Mouse (Mus musculus): ENCODE results near the gene Appbp2. TPM values are rescaled to one million over a fixed set of nuclear protein-coding genes. Genes with fewer than 3 reads are reported as not detected.

Gene Appbp2
- total and polyA plus RNA-seq, 2 experiments from 2014 or later, result 41.9 to 67.8 TPM

- Histone ChIP-seq H3K9ac (peak overlapping the region; percentile 78), H3K27me3 (ENCODE audit: insufficient read depth, low read length) (no peaks in the 10 kb centered on the region), H3K36me3 (ENCODE audit: insufficient read depth) (no peaks in the 10 kb centered on the region), H3K4me1 (ENCODE audit: insufficient read depth) (peaks cover 9% of the 10 kb centered on the region; the same call in 1 of the 2 replicates), H3K4me3 (ENCODE audit: low read depth, low read length) (peak overlapping the region; percentile 99), H3K9me3 (ENCODE audit: low read length) (no peaks in the 10 kb centered on the region), H3K27ac (ENCODE audit: low read depth, low read length) (peak overlapping the region; percentile 87), H3K4me2 (ENCODE audit: low read depth) (peak overlapping the region; percentile 73)
- peak; percentile 46 for DNase-seq
- WGBS, result 2% methylated on average over 17 of the region's 17 CpGs
- no peak for TF ChIP-seq CTCF (IDR thresholded peaks at IDR 0.05; ENCODE audit: low read depth)
- ATAC-seq, result no peak
Measured at GRCm38 (mm10) chr11:85138776-85139474, 96.0 kb downstream of the Appbp2 start.

Other genes starting within 250 kb of the Appbp2 start
- 42.4 and 44.4 TPM in 2 replicates for gene Usp32, start 95.0 kb downstream of the Appbp2 start, total RNA-seq (2014; rRNA removed)
- gene Usp32, start 95.0 kb downstream of the Appbp2 start, polyA plus RNA-seq (2015; fragmentation: Nextera tagmentation; extraction: Ambion mirVana), result 5.4 and 7.6 TPM in 2 replicates
- 2.8 TPM in 1 of 2 replicates, not detected in the other for gene 1700125H20Rik, start 64.7 kb downstream of the Appbp2 start, total RNA-seq (2014; rRNA removed)
- gene 1700125H20Rik, start 64.7 kb downstream of the Appbp2 start, polyA plus RNA-seq (2015; fragmentation: Nextera tagmentation; extraction: Ambion mirVana), result 3.4 and 4.6 TPM in 2 replicates
- gene Ppm1d, start 76.1 kb upstream of the Appbp2 start, total RNA-seq (2014; rRNA removed), result 18.5 and 31.6 TPM in 2 replicates
- gene Ppm1d, start 76.1 kb upstream of the Appbp2 start, polyA plus RNA-seq (2015; fragmentation: Nextera tagmentation; extraction: Ambion mirVana), result 16.3 and 16.6 TPM in 2 replicates
- gene Bcas3, start 118.0 kb upstream of the Appbp2 start, total RNA-seq (2014; rRNA removed), result 29.3 and 33.1 TPM in 2 replicates
- gene Bcas3, start 118.0 kb upstream of the Appbp2 start, polyA plus RNA-seq (2015; fragmentation: Nextera tagmentation; extraction: Ambion mirVana), result 30.3 and 31.6 TPM in 2 replicates

Data from forebrain, postnatal 0 days (tissue).